Mouse (Mus musculus): ENCODE data around the gene Rabl6. TPM values are rescaled to one million over a fixed set of nuclear protein-coding genes. Genes with fewer than 3 reads are reported as not detected.
A peak's percentile ranks its signal among the peaks of the same experiment; 100 is the strongest.
"Not testable (repeated sequence)": the region's sequence is repeated elsewhere in the genome, so short reads cannot be mapped to it uniquely, and the experiment has no call there.

The Rabl6 gene
- polyA plus RNA-seq, 1 experiment from 2014 or later = 77.1 TPM

DNA sequence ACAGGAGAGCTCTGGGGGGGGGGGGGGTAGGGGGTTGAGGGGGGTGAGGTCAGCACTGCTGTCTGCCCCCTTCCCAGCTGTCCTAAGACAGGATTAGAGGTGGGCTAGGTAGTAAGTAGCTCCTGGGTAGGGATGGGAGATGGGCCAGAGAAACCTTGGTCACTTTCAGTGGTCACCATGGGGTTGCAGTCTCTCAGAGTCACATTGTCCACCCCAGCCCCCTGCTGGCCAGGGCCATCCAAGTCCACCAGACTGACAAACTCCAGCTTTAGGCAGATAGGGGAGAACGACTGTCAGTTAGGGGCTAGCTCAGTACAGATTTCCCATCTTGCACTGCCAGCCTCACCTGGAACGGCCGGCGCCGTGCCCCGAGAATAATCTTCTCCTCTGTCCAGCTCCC lies 41.8 kb downstream of the Rabl6 start:
- 87% methylated on average over 6 of the region's 6 CpGs for WGBS
- no peak for DNase-seq (ENCODE audit: low spot score)
- Histone ChIP-seq H3K36me3 (replicated peaks) (peaks cover 100% of the 10 kb centered on the region), H3K4me3 (no peak overlapping the region), H3K27me3 (replicated peaks; ENCODE audit: low read depth, poor library complexity, severe bottlenecking) (no peaks in the 10 kb centered on the region), H3K27ac (replicated peaks) (no peak overlapping the region), H3K9me3 (no peaks in the 10 kb centered on the region), H3K4me1 (no peaks in the 10 kb centered on the region)

DNA sequence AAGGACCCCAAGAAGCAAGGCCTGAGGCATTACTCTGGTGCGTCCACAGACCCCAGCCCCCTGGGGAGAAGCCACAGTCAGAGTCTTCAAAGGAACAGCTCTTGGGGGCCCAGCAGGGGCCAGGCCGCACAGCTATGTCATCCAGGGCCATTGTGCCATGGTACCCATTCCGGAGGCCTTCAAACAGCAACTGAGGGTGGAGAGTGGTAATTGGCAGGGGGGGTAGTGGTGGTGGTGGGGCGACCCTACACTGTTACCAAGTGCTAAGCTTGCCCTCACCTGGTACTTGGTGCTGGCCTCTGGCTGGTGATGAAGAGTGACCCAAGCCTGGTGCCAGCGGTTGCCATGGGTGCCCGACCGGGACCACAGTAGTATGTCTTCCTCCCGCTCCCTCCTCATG lies 42.6 kb downstream of the Rabl6 start:
- no peaks in the 10 kb centered on the region for H3K4me1 ChIP-seq
- no peaks in the 10 kb centered on the region for H3K27me3 ChIP-seq (replicated peaks; ENCODE audit: low read depth, poor library complexity, severe bottlenecking)
- H3K36me3 ChIP-seq (replicated peaks) = peaks cover 100% of the 10 kb centered on the region
- no peaks in the 10 kb centered on the region for H3K9me3 ChIP-seq
- WGBS = 88% methylated on average over 8 of the region's 8 CpGs
- H3K27ac ChIP-seq (replicated peaks) = no peak overlapping the region
- H3K4me3 ChIP-seq = no peak overlapping the region
- DNase-seq (ENCODE audit: low spot score) = no peak

DNA sequence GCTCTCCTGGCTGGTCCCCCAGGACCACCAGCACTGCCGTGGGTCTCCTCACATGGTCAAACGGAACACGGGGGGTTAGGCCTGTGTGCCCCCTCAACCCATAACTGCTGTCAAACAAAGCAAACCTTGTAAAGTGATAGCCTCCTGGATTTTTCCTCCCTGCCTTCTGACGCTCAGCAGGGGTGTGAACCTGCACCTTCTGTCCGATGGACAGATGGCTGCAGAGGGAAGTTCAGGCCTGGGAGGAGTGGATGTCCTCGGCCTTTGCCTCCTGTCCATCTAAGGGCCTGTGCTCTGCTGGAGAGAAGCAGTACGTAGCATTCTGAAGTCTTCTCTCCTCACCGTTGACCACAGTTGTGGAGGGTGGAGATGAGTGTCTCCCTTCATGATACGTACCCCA lies 46.4 kb downstream of the Rabl6 start:
- no peaks in the 10 kb centered on the region for H3K9me3 ChIP-seq
- no peaks in the 10 kb centered on the region for H3K27me3 ChIP-seq (replicated peaks; ENCODE audit: low read depth, poor library complexity, severe bottlenecking)
- 83% methylated on average over 9 of the region's 9 CpGs for WGBS
- peaks cover 21% of the 10 kb centered on the region for H3K4me1 ChIP-seq
- peaks cover 76% of the 10 kb centered on the region for H3K36me3 ChIP-seq (replicated peaks)
- H3K4me3 ChIP-seq = no peak overlapping the region
- no peak for DNase-seq (ENCODE audit: low spot score)
- no peak overlapping the region for H3K27ac ChIP-seq (replicated peaks)

DNA sequence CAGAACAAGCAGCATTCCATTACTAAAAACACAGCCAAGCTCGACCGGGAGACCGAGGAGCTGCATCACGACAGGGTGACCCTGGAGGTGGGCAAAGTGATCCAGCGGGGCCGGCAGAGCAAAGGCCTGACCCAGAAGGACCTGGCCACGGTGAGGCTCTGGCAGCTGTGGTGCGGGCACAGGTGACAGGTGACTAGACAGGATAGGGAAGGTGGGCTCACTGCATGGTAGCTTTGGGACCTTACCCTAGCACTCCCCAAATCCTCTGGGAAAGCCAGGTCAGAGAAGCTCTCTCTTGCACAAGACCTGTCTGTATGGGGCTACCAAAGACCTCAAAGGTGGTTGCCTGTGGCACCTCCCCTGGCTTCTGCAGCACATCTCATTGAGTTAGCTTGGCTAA lies 47.8 kb downstream of the Rabl6 start:
- Histone ChIP-seq H3K36me3 (replicated peaks) (peaks cover 62% of the 10 kb centered on the region), H3K9me3 (no peaks in the 10 kb centered on the region), H3K27ac (replicated peaks) (no peak overlapping the region), H3K4me1 (peaks cover 27% of the 10 kb centered on the region), H3K27me3 (replicated peaks; ENCODE audit: low read depth, poor library complexity, severe bottlenecking) (no peaks in the 10 kb centered on the region), H3K4me3 (0 out of 2 replicates have a peak overlapping the region, but pooled peaks have one; percentile 11)
- 84% methylated on average over 8 of the region's 8 CpGs for WGBS
- no peak for DNase-seq (ENCODE audit: low spot score)

DNA sequence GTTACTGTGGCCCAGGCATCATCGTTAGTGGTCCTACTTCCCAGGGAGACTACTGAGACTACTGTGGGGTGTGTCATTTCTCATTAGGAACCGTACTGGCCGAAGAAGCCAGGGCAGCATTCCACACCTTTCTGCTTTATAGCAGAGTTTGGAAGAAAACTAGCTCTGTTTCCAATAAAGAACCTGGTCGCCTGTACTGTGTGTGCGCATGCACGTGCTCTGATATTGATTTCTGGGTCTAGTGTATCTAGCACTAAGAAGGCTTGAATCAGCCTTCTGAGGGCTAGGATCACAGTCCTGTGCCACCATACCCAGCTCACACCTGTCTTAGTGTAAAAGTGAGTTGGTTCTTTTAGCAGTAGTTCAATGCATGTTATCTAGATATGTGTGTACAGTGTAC lies 49.5 kb downstream of the Rabl6 start:
- no peaks in the 10 kb centered on the region for H3K27me3 ChIP-seq (replicated peaks; ENCODE audit: low read depth, poor library complexity, severe bottlenecking)
- no peak overlapping the region; the same call in 1 of the 2 replicates for H3K27ac ChIP-seq (replicated peaks)
- H3K36me3 ChIP-seq (replicated peaks) = peaks cover 44% of the 10 kb centered on the region
- no peaks in the 10 kb centered on the region for H3K9me3 ChIP-seq
- 75% methylated on average over 6 of the region's 6 CpGs for WGBS
- no peak for DNase-seq (ENCODE audit: low spot score)
- H3K4me3 ChIP-seq = peak overlapping the region; percentile 89
- H3K4me1 ChIP-seq = peaks cover 27% of the 10 kb centered on the region

DNA sequence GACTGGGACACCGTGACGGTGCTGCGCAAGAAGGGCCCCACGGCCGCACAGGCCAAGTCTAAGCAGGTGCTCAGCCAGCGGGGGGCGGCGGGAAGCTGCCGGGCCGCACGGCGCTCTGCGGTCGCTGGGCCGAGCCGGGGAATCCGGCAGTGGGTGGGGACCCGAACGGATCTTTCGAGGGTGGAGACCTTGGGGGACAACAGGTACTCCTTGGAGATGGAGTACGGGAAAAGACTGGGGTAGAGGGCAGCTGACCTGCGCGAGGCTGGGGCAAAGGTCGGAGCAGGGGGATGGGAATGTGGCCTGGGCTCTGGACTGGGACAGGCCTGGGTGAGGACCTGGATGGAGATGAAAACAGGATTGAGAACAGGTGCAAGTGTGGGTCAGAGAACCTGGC lies 50.4 kb downstream of the Rabl6 start:
- no peak for DNase-seq (ENCODE audit: low spot score)
- no peaks in the 10 kb centered on the region for H3K27me3 ChIP-seq (replicated peaks; ENCODE audit: low read depth, poor library complexity, severe bottlenecking)
- peaks cover 27% of the 10 kb centered on the region for H3K4me1 ChIP-seq
- H3K4me3 ChIP-seq = peak overlapping the region; percentile 89
- no peaks in the 10 kb centered on the region for H3K9me3 ChIP-seq
- under 1% methylated on average over 24 of the region's 24 CpGs for WGBS
- peaks cover 36% of the 10 kb centered on the region for H3K36me3 ChIP-seq (replicated peaks)
- peak overlapping the region; percentile 88 for H3K27ac ChIP-seq (replicated peaks)

DNA sequence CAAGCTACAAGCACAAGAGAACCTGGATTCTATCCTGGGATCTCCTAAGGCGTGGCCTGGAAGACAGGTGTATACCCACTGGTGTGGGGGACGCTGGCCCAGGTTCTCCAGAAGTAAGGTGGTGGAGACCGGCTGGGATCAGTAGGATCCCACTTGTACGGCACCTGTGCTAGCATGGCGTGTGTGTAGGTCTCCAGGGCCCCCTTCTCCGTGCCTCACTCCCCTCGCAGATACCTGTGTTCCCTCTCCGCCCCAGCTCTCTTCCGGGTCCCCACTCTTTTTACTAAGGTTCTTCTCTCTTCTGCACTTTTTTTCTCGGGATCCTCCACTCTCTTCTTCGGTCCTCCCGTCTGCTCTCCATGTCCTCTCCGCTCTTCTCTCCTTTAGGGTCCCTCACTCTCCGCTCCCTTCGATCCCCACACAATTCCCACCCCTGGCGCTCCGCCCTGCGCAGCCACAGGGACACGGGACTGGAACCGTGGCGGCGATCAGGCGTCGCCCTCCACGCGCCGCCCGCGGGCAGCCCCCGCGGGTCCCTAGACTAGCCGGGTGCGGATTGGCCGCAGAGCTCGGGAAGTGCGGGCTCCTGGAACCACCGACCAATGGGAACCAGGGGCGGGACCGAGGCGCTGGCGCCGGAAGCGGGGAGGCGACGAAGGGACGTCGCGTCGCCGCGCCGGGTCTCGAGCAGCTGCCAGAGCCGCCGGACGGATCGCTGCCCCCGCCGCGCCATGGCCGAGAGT lies 50.9 kb downstream of the Rabl6 start, which contains the start of gene Edf1:
Gene Edf1, plus strand, starts transcription at position 627 of the 743 bp plus-strand sequence.
- WGBS = under 1% methylated on average over 61 of the region's 61 CpGs
- peaks cover 27% of the 10 kb centered on the region for H3K4me1 ChIP-seq
- peak; percentile 96 for DNase-seq (ENCODE audit: low spot score)
- H3K36me3 ChIP-seq (replicated peaks) = peaks cover 30% of the 10 kb centered on the region
- peak within 1 kb of the TSS; percentile 88 for H3K27ac ChIP-seq (replicated peaks)
- peak within 1 kb of the TSS; percentile 89 for H3K4me3 ChIP-seq
- H3K27me3 ChIP-seq (replicated peaks; ENCODE audit: low read depth, poor library complexity, severe bottlenecking) = no peaks in the 10 kb centered on the region
- no peaks in the 10 kb centered on the region for H3K9me3 ChIP-seq

DNA sequence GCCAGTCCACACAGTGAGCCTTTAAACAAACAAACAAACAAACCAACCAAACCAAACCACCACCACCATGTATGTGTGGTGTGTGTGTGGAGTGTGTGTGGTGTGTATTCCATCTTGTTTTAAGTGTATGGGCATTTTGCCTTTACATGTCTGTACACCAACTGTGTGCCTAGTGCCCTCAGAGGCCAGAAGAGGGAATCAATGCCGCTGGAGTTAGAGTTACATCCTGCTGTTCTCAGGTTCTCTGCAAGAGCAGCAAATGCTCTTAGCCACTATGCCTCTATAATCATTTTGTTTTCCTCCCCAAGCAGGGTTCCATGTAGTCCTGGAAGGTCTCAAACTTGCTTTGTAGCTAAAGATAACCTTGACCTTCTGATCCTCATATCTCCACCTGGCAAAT lies 52.0 kb downstream of the Rabl6 start:
- H3K4me1 ChIP-seq = peaks cover 27% of the 10 kb centered on the region
- no peaks in the 10 kb centered on the region for H3K27me3 ChIP-seq (replicated peaks; ENCODE audit: low read depth, poor library complexity, severe bottlenecking)
- no peak for DNase-seq (ENCODE audit: low spot score)
- peaks cover 20% of the 10 kb centered on the region for H3K36me3 ChIP-seq (replicated peaks)
- no peak overlapping the region for H3K27ac ChIP-seq (replicated peaks)
- no peak overlapping the region for H3K4me3 ChIP-seq
- 62% methylated on average over 1 of the region's 1 CpGs for WGBS
- H3K9me3 ChIP-seq = no peaks in the 10 kb centered on the region

DNA sequence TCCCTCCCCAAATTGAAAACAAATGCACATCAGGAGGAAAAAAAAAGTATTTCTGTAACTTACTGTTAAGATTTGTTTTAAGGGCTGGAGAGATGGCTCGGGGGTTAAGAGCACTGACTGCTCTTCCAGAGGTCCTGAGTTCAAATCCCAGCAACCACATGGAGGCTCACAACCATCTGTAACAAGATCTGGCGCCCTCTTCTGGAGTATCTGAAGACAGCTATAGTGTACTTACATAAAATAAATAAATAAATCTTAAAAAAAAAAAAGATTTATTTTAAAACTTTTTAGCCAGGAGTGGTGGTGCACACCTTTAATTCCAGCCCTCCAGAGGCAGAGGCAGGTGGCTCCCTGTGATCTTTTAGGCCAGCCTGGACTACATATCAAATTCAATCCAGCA lies 52.8 kb downstream of the Rabl6 start:
- not testable (repeated sequence) for H3K27me3 ChIP-seq (replicated peaks; ENCODE audit: low read depth, poor library complexity, severe bottlenecking); DNase-seq (ENCODE audit: low spot score); H3K9me3 ChIP-seq; H3K27ac ChIP-seq (replicated peaks); H3K4me3 ChIP-seq
- Histone ChIP-seq H3K36me3 (replicated peaks) (peaks cover 11% of the 10 kb centered on the region), H3K4me1 (peaks cover 27% of the 10 kb centered on the region)
- 49% methylated on average over 2 of the region's 2 CpGs for WGBS

DNA sequence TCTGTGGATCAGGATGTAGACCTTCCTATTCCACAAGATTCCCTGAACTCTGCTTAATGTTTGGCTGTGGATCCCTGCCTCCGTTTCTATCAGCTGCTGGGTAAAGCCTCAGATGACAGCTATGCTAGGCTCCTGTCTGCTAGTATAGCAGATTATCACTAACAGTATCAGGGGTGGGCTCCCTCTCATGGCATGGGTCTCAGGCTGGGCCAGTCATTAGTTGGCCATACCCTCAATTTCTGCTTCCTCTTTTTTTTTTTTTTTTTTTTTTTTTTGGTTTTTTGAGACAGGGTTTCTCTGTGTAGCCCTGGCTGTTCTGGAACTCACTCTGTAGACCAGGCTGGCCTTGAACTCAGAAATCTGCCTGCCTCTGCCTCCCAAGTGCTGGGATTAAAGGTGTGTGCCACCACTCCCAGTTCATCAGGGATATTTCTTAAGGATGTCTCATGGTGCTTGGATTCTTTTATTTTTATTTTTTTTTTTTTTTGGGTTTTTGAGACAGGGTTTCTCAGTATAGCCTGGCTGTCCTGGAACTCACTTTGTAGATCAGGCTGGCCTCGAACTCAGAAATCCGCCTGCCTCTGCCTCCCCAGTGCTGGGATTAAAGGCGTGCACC lies 55.0 kb downstream of the Rabl6 start:
- not testable (repeated sequence) for H3K27ac ChIP-seq (replicated peaks); H3K36me3 ChIP-seq (replicated peaks); H3K27me3 ChIP-seq (replicated peaks; ENCODE audit: low read depth, poor library complexity, severe bottlenecking); H3K4me3 ChIP-seq; H3K9me3 ChIP-seq; DNase-seq (ENCODE audit: low spot score)
- H3K4me1 ChIP-seq = peaks cover 15% of the 10 kb centered on the region
- 94% methylated on average over 4 of the region's 4 CpGs for WGBS

DNA sequence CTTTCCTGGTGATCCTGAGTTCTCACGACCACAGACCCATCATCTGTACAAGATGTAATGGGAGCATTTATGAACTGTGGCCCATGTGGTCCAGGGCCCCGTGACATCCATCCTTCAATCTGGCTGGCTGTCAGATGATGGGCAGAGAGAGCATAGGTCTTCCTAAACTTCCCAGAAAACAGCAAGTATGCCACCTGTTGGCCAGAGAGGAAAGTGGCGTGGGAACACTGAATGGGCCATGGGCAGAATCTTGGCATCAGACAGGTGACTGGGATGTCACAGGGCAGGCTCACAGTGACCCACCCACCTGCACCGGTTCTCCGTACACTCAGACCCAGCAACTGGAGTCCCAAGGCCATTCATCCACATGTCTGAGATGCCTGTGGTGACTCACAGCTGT lies 57.1 kb downstream of the Rabl6 start:
- Histone ChIP-seq H3K9me3 (no peaks in the 10 kb centered on the region), H3K4me1 (0 out of 2 replicates have a peak, but pooled peaks cover 4% of the 10 kb centered on the region), H3K4me3 (no peak overlapping the region), H3K27me3 (replicated peaks; ENCODE audit: low read depth, poor library complexity, severe bottlenecking) (no peaks in the 10 kb centered on the region), H3K36me3 (replicated peaks) (no peaks in the 10 kb centered on the region), H3K27ac (replicated peaks) (no peak overlapping the region)
- DNase-seq (ENCODE audit: low spot score) = peak; percentile 35
- 39% methylated on average over 5 of the region's 5 CpGs for WGBS

DNA sequence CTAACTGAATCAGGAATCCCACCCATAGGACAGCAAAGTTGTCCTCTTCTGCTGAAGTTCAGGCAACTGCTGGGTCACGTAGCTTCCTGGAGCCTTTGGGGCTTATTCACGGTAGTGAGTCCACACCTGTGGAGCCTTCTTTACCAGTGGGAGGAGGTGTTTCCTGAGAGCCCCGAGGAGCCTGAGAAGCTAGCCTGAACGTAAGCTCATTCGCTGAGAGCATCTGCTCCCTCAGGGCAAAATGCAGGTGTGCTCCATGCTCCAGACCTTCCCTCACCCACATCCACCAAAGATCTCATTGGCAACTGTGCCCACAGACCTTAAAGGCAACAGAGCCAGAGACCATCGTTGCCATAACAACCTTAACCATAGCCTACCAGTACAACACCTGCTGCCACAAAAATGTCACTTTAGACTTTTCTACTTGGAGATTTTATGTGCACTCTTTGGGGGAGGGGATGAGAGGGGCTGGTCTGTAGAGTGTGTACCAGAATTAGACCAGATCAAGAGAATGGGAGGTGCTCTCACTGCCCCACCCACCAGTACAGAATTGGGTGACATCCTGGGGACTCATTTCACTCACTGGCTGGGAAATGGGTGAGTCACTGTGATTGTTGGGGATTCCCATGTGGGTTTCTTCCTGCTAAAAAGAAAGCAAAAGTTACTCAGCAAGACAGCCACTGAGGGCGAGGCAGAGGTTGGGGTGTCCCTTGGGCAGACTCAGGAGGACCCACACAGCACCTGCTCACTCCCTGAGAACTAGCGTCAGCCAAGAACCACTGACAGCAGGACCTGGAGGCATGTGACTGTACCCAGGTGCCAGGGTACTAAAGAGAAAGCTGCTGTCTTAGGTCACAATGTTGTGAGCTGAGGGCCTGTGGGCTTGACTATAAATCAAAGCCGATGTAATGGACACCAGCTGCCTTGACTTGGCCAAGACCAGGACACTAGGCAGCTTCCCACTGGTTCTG lies 59.0 kb downstream of the Rabl6 start:
- H3K36me3 ChIP-seq (replicated peaks) = peaks cover 8% of the 10 kb centered on the region; the same call in 1 of the 2 replicates
- H3K9me3 ChIP-seq = no peaks in the 10 kb centered on the region
- peaks cover 16% of the 10 kb centered on the region for H3K4me1 ChIP-seq
- no peak for DNase-seq (ENCODE audit: low spot score)
- 0 out of 2 replicates have a peak overlapping the region, but pooled peaks have one; percentile 25 for H3K27ac ChIP-seq (replicated peaks)
- no peaks in the 10 kb centered on the region for H3K27me3 ChIP-seq (replicated peaks; ENCODE audit: low read depth, poor library complexity, severe bottlenecking)
- H3K4me3 ChIP-seq = no peak overlapping the region
- WGBS = 79% methylated on average over 9 of the region's 9 CpGs

All from embryonic facial prominence, embryonic 10.5 days (tissue).